Mouse (Mus musculus) urinary bladder, postnatal 36 days (tissue): Measurements from ENCODE around the gene Mrpl20.

Experiments
- DNase-seq, 2 experiments: peaks; one replicate each; pipeline ENCODE4 v3.0.0; 2022; ENCODE audit warnings: low spot score in 2 of 2, mixed read lengths in 1 of 2

Gene Mrpl20

GRCm38 (mm10) chr4:155854991-155855390 lies 52.3 kb downstream of the Mrpl20 start:
- DNase-seq, result no peak

DNA sequence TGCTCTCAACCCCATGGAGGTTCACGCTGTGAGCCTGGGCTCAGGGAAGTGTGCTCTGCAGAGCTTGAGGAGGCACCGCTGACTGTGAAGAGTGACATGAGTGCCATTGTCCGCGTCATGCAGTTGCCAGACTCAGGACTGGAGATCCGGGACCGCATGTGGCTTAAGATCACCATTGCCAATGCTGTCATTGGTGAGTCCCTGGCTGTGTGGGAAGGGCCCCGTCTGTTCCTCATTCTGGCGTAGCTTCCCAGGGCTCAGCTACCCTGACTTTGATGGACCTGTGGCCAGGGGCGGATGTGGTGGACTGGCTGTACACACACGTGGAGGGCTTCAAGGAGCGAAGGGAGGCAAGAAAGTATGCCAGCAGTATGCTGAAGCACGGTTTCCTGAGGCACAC lies 53.4 kb downstream of the Mrpl20 start:
- no peak for DNase-seq

DNA sequence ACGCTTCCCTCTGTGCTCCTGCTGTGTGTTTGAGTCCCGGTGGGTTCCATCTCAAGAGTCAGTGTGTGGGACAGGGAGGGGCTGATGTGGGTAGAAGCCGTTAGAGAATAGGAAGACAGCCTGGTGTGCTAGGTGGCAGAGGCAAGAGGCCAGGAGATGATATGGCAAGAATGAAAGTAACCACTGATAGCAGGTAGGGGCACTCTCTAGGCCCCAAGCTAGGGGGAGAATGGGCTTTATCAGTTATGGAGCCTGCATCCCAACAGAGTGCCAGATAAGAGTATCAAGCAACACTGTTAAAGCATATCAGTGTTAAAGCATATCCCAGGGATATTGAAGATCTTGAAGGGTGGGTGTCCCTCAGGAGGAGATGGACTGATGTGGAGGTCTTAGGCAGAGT lies 54.2 kb downstream of the Mrpl20 start:
- DNase-seq, result no peak

GRCm38 (mm10) chr4:155859318-155859717 lies 56.6 kb downstream of the Mrpl20 start:
- DNase-seq, result peak in 1 of 2 experiments; percentile 17
